In the genomic region with DNA sequence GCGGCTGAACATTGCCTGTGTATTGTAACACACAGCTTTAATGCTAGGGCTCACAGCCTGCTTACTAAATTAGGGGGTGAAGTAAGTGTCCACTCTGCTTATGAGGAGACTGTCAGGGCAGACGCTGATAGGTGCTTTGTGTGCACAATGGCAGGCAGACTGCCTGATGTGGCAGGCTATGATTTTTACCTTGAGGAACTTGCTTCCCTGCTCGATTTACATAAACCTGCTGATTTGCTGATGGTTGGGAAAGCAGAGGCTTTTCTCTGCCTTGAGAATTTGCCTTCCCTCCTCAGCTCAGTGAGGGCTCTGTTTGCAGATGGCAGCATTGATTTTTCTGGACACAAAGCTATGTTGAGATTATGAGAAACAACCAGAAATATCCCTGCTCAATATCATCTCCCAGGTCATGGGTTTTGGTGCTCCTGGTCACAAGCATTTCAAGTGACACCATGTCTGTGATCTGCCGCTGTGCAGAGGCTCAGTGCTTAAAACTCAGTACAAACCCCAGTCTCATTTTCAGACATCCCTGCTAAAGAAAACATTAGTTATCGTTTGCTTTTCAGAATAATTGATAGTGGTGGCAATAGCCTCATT, we compare ENCODE assay signal across 15 mouse cellular contexts.
DNase-seq lines count a peak whose midpoint lies in the region; ATAC-seq lines count a peak whose summit lies in the region.
"Had no signal": no experiment of that assay in that cellular context is flagged by ENCODE, and none has a peak within 500 bp of the region (broad histone marks: within the 10 kb centered on the region; RNA-seq: fewer than 3 reads in every experiment).

No protein-coding gene starts in this region.

- peaks cover 15% of the 10 kb centered on the region for H3K36me3 ChIP-seq in heart, embryonic 10.5 days
- no peaks in the 10 kb centered on the region for H3K36me3 ChIP-seq in forebrain, embryonic 15.5 days
- H3K36me3 ChIP-seq in midbrain, embryonic 13.5 days: no peaks in the 10 kb centered on the region

- WGBS in heart, embryonic 10.5 days: 58% methylated on average over 5 of the region's 5 CpGs
- 10% methylated on average over 5 of the region's 5 CpGs for WGBS in forebrain, embryonic 15.5 days
- WGBS in midbrain, embryonic 13.5 days: 10% methylated on average over 5 of the region's 5 CpGs

- no peaks in the 10 kb centered on the region for H3K27me3 ChIP-seq in heart, embryonic 10.5 days (ENCODE audit: insufficient read depth, poor library complexity, severe bottlenecking)
- no peaks in the 10 kb centered on the region for H3K27me3 ChIP-seq in forebrain, embryonic 15.5 days
- H3K27me3 ChIP-seq in midbrain, embryonic 13.5 days: no peaks in the 10 kb centered on the region
- H3K27me3 ChIP-seq: embryonic facial prominence, embryonic 15.5 days had no signal

- H3K4me3 ChIP-seq in heart, embryonic 10.5 days: no peak overlapping the region
- no peak overlapping the region for H3K4me3 ChIP-seq in forebrain, embryonic 15.5 days
- no peak overlapping the region for H3K4me3 ChIP-seq in midbrain, embryonic 13.5 days (replicated peaks)
- H3K4me3 ChIP-seq: embryonic facial prominence, embryonic 15.5 days had no signal

- peaks cover 47% of the 10 kb centered on the region for H3K4me1 ChIP-seq in heart, embryonic 10.5 days
- H3K4me1 ChIP-seq in forebrain, embryonic 15.5 days: peaks cover 44% of the 10 kb centered on the region
- peaks cover 74% of the 10 kb centered on the region for H3K4me1 ChIP-seq in midbrain, embryonic 13.5 days (replicated peaks)

- DNase-seq in heart, embryonic 10.5 days (ENCODE audit: low spot score): peak; percentile 62
- DNase-seq in heart, postnatal 25 days (ENCODE audit: low spot score): no peak
- DNase-seq in A20 (ENCODE audit: low read depth, low spot score): peak; percentile 11
- no peak for DNase-seq in Muller cell, postnatal 12 days (ENCODE audit: inconsistent ontology term)
- DNase-seq in left cerebral cortex, postnatal 4 days: no peak
- DNase-seq in kidney, adult 8-10 months: no peak
- DNase-seq: adrenal gland, adult 2 months; B cell, adult 2 months; gastrocnemius, postnatal 10 days; lung, postnatal 4 days; thymus, postnatal 36 days had no signal

- peak overlapping the region; percentile 19; the same call in 1 of the 2 replicates for H3K9ac ChIP-seq in forebrain, embryonic 15.5 days (replicated peaks)
- peak overlapping the region; percentile 50 for H3K9ac ChIP-seq in midbrain, embryonic 13.5 days (replicated peaks)
- H3K9ac ChIP-seq: embryonic facial prominence, embryonic 15.5 days had no signal

- H3K27ac ChIP-seq in heart, embryonic 10.5 days: no peak overlapping the region
- peak overlapping the region; percentile 62 for H3K27ac ChIP-seq in forebrain, embryonic 15.5 days (replicated peaks)
- peak overlapping the region; percentile 94 for H3K27ac ChIP-seq in midbrain, embryonic 13.5 days
- H3K27ac ChIP-seq: embryonic facial prominence, embryonic 15.5 days had no signal

- intact Hi-C loops in heart, postnatal 25 days (cut with DNase I): no loop called here
- intact Hi-C loops in left cerebral cortex, postnatal 4 days (cut with DNase I): no loop called here

- peak overlapping the region; percentile 6; the same call in 1 of the 2 replicates for H3K4me2 ChIP-seq in forebrain, embryonic 15.5 days (replicated peaks)
- H3K4me2 ChIP-seq in midbrain, embryonic 13.5 days (replicated peaks): peak overlapping the region; percentile 40
- H3K4me2 ChIP-seq: embryonic facial prominence, embryonic 15.5 days had no signal

- H3K9me3 ChIP-seq in heart, embryonic 10.5 days: no peaks in the 10 kb centered on the region
- no peaks in the 10 kb centered on the region for H3K9me3 ChIP-seq in forebrain, embryonic 15.5 days
- no peaks in the 10 kb centered on the region for H3K9me3 ChIP-seq in midbrain, embryonic 13.5 days
- H3K9me3 ChIP-seq: embryonic facial prominence, embryonic 15.5 days had no signal

- peak; percentile 76 for ATAC-seq in forebrain, embryonic 15.5 days (replicated peaks)
- ATAC-seq in midbrain, embryonic 13.5 days: peak; percentile 82
- ATAC-seq: intestine, embryonic 16.5 days had no signal

Comparison
In these comparisons a context has a peak if more than half of its experiments do, and no peak if none do; other contexts are left out.
1. DNase-seq: peak in heart, embryonic 10.5 days (single experiment) and A20 (single experiment); none in heart, postnatal 25 days (single experiment), Muller cell, postnatal 12 days (single experiment), left cerebral cortex, postnatal 4 days (single experiment) and kidney, adult 8-10 months (0 of 2).